Mouse (Mus musculus) CH12.LX (cell line): ENCODE data around the gene Dmrtc2. TPM values are rescaled to one million over a fixed set of nuclear protein-coding genes. Genes with fewer than 3 reads are reported as not detected.

ENCODE experiments used
- DNase-seq: peaks from one replicate; pipeline ENCODE4 v3.0.0-alpha.2; 2013; ENCODE audit errors: extremely low read depth
- H3K27ac ChIP-seq: 2 replicates; pipeline ENCODE4 v1.5.1; 2012; ENCODE audit warnings: low read depth, mild to moderate bottlenecking, control low read depth, moderate library complexity; ENCODE audit not compliant: insufficient read depth
- H3K27me3 ChIP-seq: replicated peaks from 2 replicates; pipeline ENCODE3; 2012; ENCODE audit warnings: inconsistent platforms
- H3K36me3 ChIP-seq, 2 experiments: replicated peaks in 1 of 2; 2 replicates each; pipeline versions ENCODE3 to v1.6.1; 2012; ENCODE audit warnings: inconsistent platforms in 1 of 2, low read length in 1 of 2, mild to moderate bottlenecking in 1 of 2, mixed read lengths in 1 of 2, moderate library complexity in 1 of 2; ENCODE audit not compliant: control insufficient read depth in 1 of 2, insufficient read depth in 1 of 2
- H3K4me1 ChIP-seq, 2 experiments: 2 replicates each; pipeline ENCODE4 v1.6.1; 2012; ENCODE audit warnings: inconsistent platforms in 1 of 2, moderate library complexity in 1 of 2; ENCODE audit not compliant: insufficient read depth in 2 of 2, control insufficient read depth in 1 of 2
- H3K4me2 ChIP-seq: 2 replicates; pipeline ENCODE4 v1.6.1; 2012; ENCODE audit warnings: low read depth, mild to moderate bottlenecking, control low read depth; ENCODE audit not compliant: poor library complexity, insufficient read depth, severe bottlenecking
- H3K4me3 ChIP-seq, 3 experiments: fragments of 150-350 bp in 1 of 3; sonication (generic) in 1 of 3; replicated peaks in 1 of 3; 2 replicates each; pipeline versions ENCODE3 to v1.5.1; 2011 to 2012; ENCODE audit warnings: low read depth in 2 of 3, low read length in 2 of 3, mild to moderate bottlenecking in 2 of 3, moderate library complexity in 2 of 3, control low read depth in 1 of 3, improper control_type of control experiment in 1 of 3, inconsistent platforms in 1 of 3, mixed read lengths in 1 of 3; ENCODE audit not compliant: poor library complexity in 1 of 3
- H3K79me2 ChIP-seq: replicated peaks from 2 replicates; pipeline ENCODE4 v1.6.1; 2012; ENCODE audit warnings: mild to moderate bottlenecking, moderate library complexity; ENCODE audit not compliant: control insufficient read depth, poor library complexity, insufficient read depth, severe bottlenecking; ENCODE audit errors: extremely low read depth
- H3K9ac ChIP-seq: 2 replicates; pipeline ENCODE4 v1.6.1; 2012; ENCODE audit warnings: low read depth, mild to moderate bottlenecking, control low read depth, moderate library complexity; ENCODE audit not compliant: insufficient read depth
- H3K9me3 ChIP-seq: replicated peaks from 2 replicates; pipeline ENCODE3; 2012; ENCODE audit warnings: low read length, inconsistent platforms, mixed read lengths
- BHLHE40 ChIP-seq: IDR thresholded peaks from 2 replicates; pipeline ENCODE4 v1.6.1; 2011; ENCODE audit warnings: mild to moderate bottlenecking, low read depth, low read length, improper control_type of control experiment
- CHD1 ChIP-seq: IDR thresholded peaks from 2 replicates; pipeline ENCODE4 v1.6.1; 2012; ENCODE audit warnings: low read depth, low read length, improper control_type of control experiment, inconsistent platforms
- CHD2 ChIP-seq: IDR thresholded peaks from 2 replicates; pipeline ENCODE4 v1.6.1; 2011; ENCODE audit warnings: low read length, improper control_type of control experiment
- ELF1 ChIP-seq: IDR thresholded peaks from 2 replicates; pipeline ENCODE4 v1.6.1; 2014; ENCODE audit warnings: low read depth, mild to moderate bottlenecking, inconsistent platforms, low read length, improper control_type of control experiment
- ETS1 ChIP-seq: conservative IDR thresholded peaks from 2 replicates; pipeline ENCODE4 v1.6.1; 2012; ENCODE audit warnings: low read depth, mild to moderate bottlenecking, inconsistent platforms, low read length, improper control_type of control experiment, moderate library complexity
- HCFC1 ChIP-seq: IDR thresholded peaks from 2 replicates; pipeline ENCODE4 v1.6.1; 2012; ENCODE audit warnings: low read depth, mild to moderate bottlenecking, inconsistent platforms, low read length, improper control_type of control experiment
- IRF4 ChIP-seq: IDR thresholded peaks from 2 replicates; pipeline ENCODE4 v1.6.1; 2014; ENCODE audit warnings: low read depth, mild to moderate bottlenecking, inconsistent platforms, low read length, improper control_type of control experiment
- JUN ChIP-seq: IDR thresholded peaks from 2 replicates; pipeline ENCODE4 v1.6.1; 2011; ENCODE audit warnings: low read depth, mild to moderate bottlenecking, low read length, improper control_type of control experiment, moderate library complexity; ENCODE audit not compliant: insufficient read depth
- JUND ChIP-seq: conservative IDR thresholded peaks from 2 replicates; pipeline ENCODE4 v1.6.1; 2011; ENCODE audit warnings: low read depth, low read length, improper control_type of control experiment
- KAT2A ChIP-seq: IDR thresholded peaks from 2 replicates; pipeline ENCODE4 v1.6.1; 2012; ENCODE audit warnings: low read length, improper control_type of control experiment, inconsistent platforms; ENCODE audit not compliant: insufficient replicate concordance
- MAFK ChIP-seq: IDR thresholded peaks from 2 replicates; pipeline ENCODE4 v1.6.1; 2011; ENCODE audit warnings: low read length, improper control_type of control experiment; ENCODE audit not compliant: insufficient replicate concordance
- MAX ChIP-seq: IDR thresholded peaks from 2 replicates; pipeline ENCODE4 v1.6.1; 2011; ENCODE audit warnings: low read length, improper control_type of control experiment
- MAZ ChIP-seq: IDR thresholded peaks from 2 replicates; pipeline ENCODE4 v1.6.1; 2012; ENCODE audit warnings: low read depth, mild to moderate bottlenecking, inconsistent platforms, low read length, improper control_type of control experiment, moderate library complexity
- MXI1 ChIP-seq: IDR thresholded peaks from 2 replicates; pipeline ENCODE4 v1.6.1; 2011; ENCODE audit warnings: mild to moderate bottlenecking, low read depth, low read length, improper control_type of control experiment
- MYC ChIP-seq: IDR thresholded peaks from 2 replicates; pipeline ENCODE4 v1.6.1; 2011; ENCODE audit warnings: low read depth, mild to moderate bottlenecking, improper control_type of control experiment, low read length
- POLR2A ChIP-seq: IDR thresholded peaks from 2 replicates; pipeline ENCODE4 v1.6.1; 2011; ENCODE audit warnings: low read depth, mild to moderate bottlenecking, improper control_type of control experiment, low read length
- POLR2AphosphoS2 ChIP-seq: IDR thresholded peaks from 2 replicates; pipeline ENCODE4 v1.6.1; 2011; ENCODE audit warnings: low read depth, low read length, improper control_type of control experiment
- RAD21 ChIP-seq: IDR thresholded peaks from 2 replicates; pipeline ENCODE4 v1.6.1; 2011; ENCODE audit warnings: low read depth, mild to moderate bottlenecking, low read length, improper control_type of control experiment, moderate library complexity
- SIN3A ChIP-seq: IDR thresholded peaks from 2 replicates; pipeline ENCODE4 v1.6.1; 2012; ENCODE audit warnings: low read length, improper control_type of control experiment, inconsistent platforms
- SMC3 ChIP-seq: IDR thresholded peaks from 2 replicates; pipeline ENCODE4 v1.6.1; 2011; ENCODE audit warnings: low read depth, low read length, improper control_type of control experiment
- TBP ChIP-seq: conservative IDR thresholded peaks from 2 replicates; pipeline ENCODE4 v1.6.1; 2011; ENCODE audit warnings: low read depth, low read length, improper control_type of control experiment
- TCF12 ChIP-seq: IDR thresholded peaks from 2 replicates; pipeline ENCODE4 v1.6.1; 2014; ENCODE audit warnings: low read depth, mild to moderate bottlenecking, inconsistent platforms, low read length, improper control_type of control experiment
- UBTF ChIP-seq: IDR thresholded peaks from 2 replicates; pipeline ENCODE4 v1.6.1; 2012; ENCODE audit warnings: low read depth, mild to moderate bottlenecking, inconsistent platforms, low read length, improper control_type of control experiment, moderate library complexity
- USF1 ChIP-seq: IDR thresholded peaks from 2 replicates; pipeline ENCODE4 v1.6.1; 2014; ENCODE audit warnings: low read depth, mild to moderate bottlenecking, inconsistent platforms, low read length, improper control_type of control experiment
- USF2 ChIP-seq: conservative IDR thresholded peaks from 2 replicates; pipeline ENCODE4 v1.6.1; 2011; ENCODE audit warnings: low read depth, low read length, improper control_type of control experiment
- ZKSCAN1 ChIP-seq: IDR thresholded peaks from 2 replicates; pipeline ENCODE4 v1.6.1; 2012; ENCODE audit warnings: low read depth, inconsistent platforms, low read length, improper control_type of control experiment, borderline replicate concordance
- ZMIZ1 ChIP-seq: IDR thresholded peaks from 2 replicates; pipeline ENCODE4 v1.6.1; 2012; ENCODE audit warnings: low read depth, mild to moderate bottlenecking, inconsistent platforms, low read length, improper control_type of control experiment
- dilution Hi-C: fragments of 300-500 bp; cut with MboI; formaldehyde crosslinking; loops from 2 replicates; pipeline ENCODE4 v1.14.3; 2020; ENCODE audit warnings: low sequenced_read_pairs; ENCODE audit not compliant: extremely low pct_unique_long_range_greater_than_20kb, extremely low pct_ligation_motif_present
- in situ Hi-C: fragments of 300-500 bp; cut with MboI; formaldehyde crosslinking; loops from 3 replicates; pipeline ENCODE4 v1.14.3; 2019; ENCODE audit warnings: low sequenced_read_pairs, low pct_ligation_motif_present, low pct_unique_long_range_greater_than_20kb, mixed read lengths
- polyA plus RNA-seq: library from polyadenylated mRNA; unstranded; fragments of >175 nt; gene quantifications from 2 replicates; pipeline ENCODE4 v1.2.1, GENCODE M21; 2012; ENCODE audit warnings: low read depth; ENCODE audit not compliant: insufficient read length
- total RNA-seq, 2 experiments: library from RNA; depleted of rRNA; stranded (reverse); fragments of 300-350 nt in 1 of 2; fragments of >200 nt in 1 of 2; gene quantifications; 2 replicates each; pipeline ENCODE4 v1.2.3; 2012 to 2014

Gene Dmrtc2
- total and polyA plus RNA-seq, 3 experiments: not detected

DNA sequence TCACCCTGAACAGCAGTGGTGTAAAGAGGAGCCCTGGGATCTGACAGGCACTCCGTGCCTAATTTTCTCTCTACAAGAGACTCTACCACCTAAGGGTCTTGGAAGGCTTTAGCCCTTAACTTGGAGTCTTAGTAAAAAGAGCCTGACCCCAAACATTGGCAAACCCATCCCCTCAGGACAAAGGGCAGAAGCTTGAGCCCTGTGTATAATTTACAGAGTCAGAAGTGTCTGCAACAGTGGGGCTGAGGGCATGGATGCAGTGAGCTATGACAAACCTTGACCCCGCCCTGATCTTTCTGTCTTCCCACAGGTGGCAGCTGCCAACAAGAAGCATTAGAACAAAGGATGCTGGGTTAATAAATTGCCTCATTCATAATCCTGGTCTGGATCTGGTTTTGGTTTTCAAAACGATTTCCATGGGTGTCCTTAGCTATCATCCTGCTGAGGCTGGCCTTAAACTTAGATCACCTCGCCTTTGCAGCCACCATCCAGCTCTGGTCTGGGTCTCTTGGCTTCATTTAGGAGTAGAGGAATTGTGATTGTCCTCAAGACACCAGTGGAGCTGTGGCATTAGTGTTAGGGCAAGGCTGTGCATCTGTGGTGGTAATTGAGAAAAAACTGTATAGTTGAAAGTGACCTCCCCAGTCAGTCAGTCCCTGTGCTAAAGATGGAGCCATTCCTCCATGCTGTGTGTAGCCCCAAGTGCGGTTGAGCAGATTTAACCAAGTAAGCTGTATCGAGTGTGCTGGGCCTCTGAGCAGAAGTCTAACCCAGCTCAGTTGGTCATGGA, 19.8 kb downstream of the Dmrtc2 start:
- no peaks in the 10 kb centered on the region for H3K27me3 ChIP-seq
- no peak overlapping the region for H3K4me3 ChIP-seq
- no peak overlapping the region for H3K4me2 ChIP-seq
- peaks cover 3 to 72% of the 10 kb centered on the region in 2 experiments; a peak in 3 of 4 replicates for H3K4me1 ChIP-seq
- no peaks in the 10 kb centered on the region for H3K9me3 ChIP-seq
- in situ Hi-C loops (loop anchor here (5.0 kb wide), 1 partner anchor 63 kb away; no protein-coding TSS in a partner anchor), dilution Hi-C loops (no loop called here)
- peaks cover 51 to 62% of the 10 kb centered on the region in 2 experiments for H3K36me3 ChIP-seq
- H3K79me2 ChIP-seq: peaks cover 40% of the 10 kb centered on the region
- DNase-seq: no peak
- TF ChIP-seq TCF12 (no peak), USF2 (no peak), POLR2AphosphoS2 (no peak), SIN3A (no peak), MAX (no peak), POLR2A (peak; percentile 4), ZKSCAN1 (no peak)
- no peak overlapping the region for H3K9ac ChIP-seq
- 0 out of 2 replicates have a peak overlapping the region, but pooled peaks have one; percentile 8 for H3K27ac ChIP-seq

DNA sequence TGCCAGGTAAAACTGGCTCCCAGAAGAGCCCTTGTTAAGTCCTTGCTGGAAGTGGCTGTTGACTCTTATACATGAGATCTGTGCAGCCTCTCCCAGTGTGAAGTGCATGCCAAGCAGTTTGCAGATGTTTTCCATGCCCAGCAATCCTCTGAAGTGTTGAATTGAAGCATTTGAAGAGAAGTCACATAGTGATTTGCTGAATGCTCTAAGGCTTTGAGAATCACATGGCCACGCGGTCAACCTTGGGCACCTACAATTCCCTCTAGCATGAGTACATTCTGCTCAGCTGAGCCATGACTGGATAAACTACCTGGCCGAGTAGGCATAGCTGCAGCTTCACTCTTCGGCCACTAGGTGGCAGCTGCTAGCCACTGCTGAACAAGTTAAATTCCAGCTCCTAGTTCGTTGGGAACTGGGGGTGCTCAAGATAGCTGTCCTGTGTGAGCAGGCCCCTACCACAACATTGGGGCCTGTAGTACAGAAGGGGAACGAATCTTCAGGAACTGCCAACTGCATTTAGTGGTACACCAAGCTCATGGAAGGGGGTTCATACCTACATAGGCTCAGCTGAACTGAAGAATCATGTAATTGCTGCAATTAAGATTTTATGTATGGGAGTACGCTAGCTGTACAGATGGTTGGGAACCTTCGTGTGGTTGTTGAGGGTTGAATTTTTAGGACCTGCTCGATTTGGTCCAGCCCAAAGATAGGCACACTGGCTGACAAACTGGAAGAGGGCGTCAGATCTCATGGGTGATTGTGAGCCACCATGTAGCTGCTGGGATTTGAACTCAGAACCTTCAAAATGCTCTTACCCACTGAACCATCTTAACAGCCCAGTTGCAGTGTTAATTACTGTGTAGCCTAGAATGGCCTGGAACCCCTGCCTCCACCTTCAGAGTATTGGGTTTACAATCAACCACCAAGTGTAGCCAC, 20.7 kb downstream of the Dmrtc2 start:
- in situ Hi-C loops (no loop called here), dilution Hi-C loops (no loop called here)
- Histone ChIP-seq H3K27ac (peak overlapping the region; percentile 8; the same call in 1 of the 2 replicates), H3K9ac (no peak overlapping the region), H3K79me2 (peaks cover 30% of the 10 kb centered on the region), H3K36me3 (peaks cover 50 to 57% of the 10 kb centered on the region in 2 experiments), H3K4me3 (no peak overlapping the region), H3K4me1 (peaks cover 3 to 80% of the 10 kb centered on the region in 2 experiments; a peak in 3 of 4 replicates), H3K27me3 (no peaks in the 10 kb centered on the region), H3K9me3 (peaks cover 4% of the 10 kb centered on the region), H3K4me2 (no peak overlapping the region)
- DNase-seq: peak; percentile 82
- TF ChIP-seq JUN (no peak), CHD2 (peak; percentile 72; the same call in 1 of the 2 replicates), UBTF (no peak), KAT2A (0 out of 2 replicates have a peak, but pooled peaks have one; percentile 63), TBP (no peak), ETS1 (peak; percentile 45), SMC3 (peak; percentile 84), ZMIZ1 (peak; percentile 88; the same call in 1 of the 2 replicates), ELF1 (peak; percentile 55; the same call in 1 of the 2 replicates), IRF4 (peak; percentile 49), BHLHE40 (peak; percentile 43), MYC (peak; percentile 78), RAD21 (peak; percentile 77), HCFC1 (peak; percentile 22; the same call in 1 of the 2 replicates), TCF12 (no peak), MXI1 (peak; percentile 68; the same call in 1 of the 2 replicates), MAFK (peak; percentile 69; the same call in 1 of the 2 replicates), ZKSCAN1 (no peak), JUND (peak; percentile 39; the same call in 1 of the 2 replicates), USF2 (no peak), POLR2A (peak; percentile 24), MAZ (0 out of 2 replicates have a peak, but pooled peaks have one; percentile 64), USF1 (no peak), CHD1 (0 out of 2 replicates have a peak, but pooled peaks have one; percentile 51)
